Mouse (Mus musculus) intestine, embryonic 16.5 days (tissue): ENCODE measurements around the gene P4hb. TPM values are rescaled to one million over a fixed set of nuclear protein-coding genes. Genes with fewer than 3 reads are reported as not detected.
A peak's percentile ranks its signal among the peaks of the same experiment; 100 is the strongest.

ENCODE experiments used
- ATAC-seq: fragments of 200-750 bp; cut with Nextera tagmentation; 2 replicates; pipeline ENCODE4 v1.8.0; 2017; ENCODE audit warnings: moderate TSS enrichment, moderate library complexity
- H3K27ac ChIP-seq: fragments of 300-500 bp; sonication (generic); 2 replicates; pipeline ENCODE4 v1.5.1; 2014; ENCODE audit warnings: mild to moderate bottlenecking, low read length
- H3K27me3 ChIP-seq: fragments of 300-500 bp; sonication (generic); replicated peaks from 2 replicates; pipeline ENCODE4 v1.6.1; 2014; ENCODE audit warnings: low read length, control low read depth, mixed read lengths; ENCODE audit not compliant: control insufficient read depth, insufficient read depth
- H3K36me3 ChIP-seq: fragments of 300-500 bp; sonication (generic); 2 replicates; pipeline ENCODE4 v1.6.1; 2014; ENCODE audit warnings: low read length, control low read depth; ENCODE audit not compliant: control insufficient read depth, insufficient read depth
- H3K4me1 ChIP-seq: fragments of 300-500 bp; sonication (generic); 2 replicates; pipeline ENCODE4 v1.6.1; 2014; ENCODE audit warnings: low read length, control low read depth, mixed read lengths; ENCODE audit not compliant: control insufficient read depth, insufficient read depth
- H3K4me2 ChIP-seq: fragments of 300-500 bp; sonication (generic); 2 replicates; pipeline ENCODE4 v1.6.1; 2014; ENCODE audit warnings: low read depth, low read length, control low read depth
- H3K4me3 ChIP-seq: fragments of 300-500 bp; sonication (generic); 2 replicates; pipeline ENCODE4 v1.5.1; 2014; ENCODE audit warnings: mild to moderate bottlenecking, low read length
- H3K9ac ChIP-seq: fragments of 300-500 bp; sonication (generic); 2 replicates; pipeline ENCODE4 v1.6.1; 2014; ENCODE audit warnings: low read depth, low read length
- H3K9me3 ChIP-seq: fragments of 300-500 bp; sonication (generic); 2 replicates; pipeline ENCODE4 v1.6.1; 2016; ENCODE audit warnings: low read length, control low read depth; ENCODE audit not compliant: control insufficient read depth
- WGBS: fragments of 180-500 bp; shearing (Covaris S2); extraction: QIAGEN DNeasy Blood & Tissue Kit; methylation state at CpG from one replicate; pipeline ENCODE4 v1.1.7; 2014; 5-methylcytosine and 5-hydroxymethylcytosine counted together
- polyA plus RNA-seq: library from polyadenylated mRNA; unstranded; fragments of >200 nt; fragmentation: Nextera tagmentation; extraction: Ambion mirVana; gene quantifications from 2 replicates; pipeline ENCODE4 v1.2.1, GENCODE M21; 2015

P4hb gene
- polyA plus RNA-seq, 1 experiment from 2014 or later, result 1,365 TPM

DNA sequence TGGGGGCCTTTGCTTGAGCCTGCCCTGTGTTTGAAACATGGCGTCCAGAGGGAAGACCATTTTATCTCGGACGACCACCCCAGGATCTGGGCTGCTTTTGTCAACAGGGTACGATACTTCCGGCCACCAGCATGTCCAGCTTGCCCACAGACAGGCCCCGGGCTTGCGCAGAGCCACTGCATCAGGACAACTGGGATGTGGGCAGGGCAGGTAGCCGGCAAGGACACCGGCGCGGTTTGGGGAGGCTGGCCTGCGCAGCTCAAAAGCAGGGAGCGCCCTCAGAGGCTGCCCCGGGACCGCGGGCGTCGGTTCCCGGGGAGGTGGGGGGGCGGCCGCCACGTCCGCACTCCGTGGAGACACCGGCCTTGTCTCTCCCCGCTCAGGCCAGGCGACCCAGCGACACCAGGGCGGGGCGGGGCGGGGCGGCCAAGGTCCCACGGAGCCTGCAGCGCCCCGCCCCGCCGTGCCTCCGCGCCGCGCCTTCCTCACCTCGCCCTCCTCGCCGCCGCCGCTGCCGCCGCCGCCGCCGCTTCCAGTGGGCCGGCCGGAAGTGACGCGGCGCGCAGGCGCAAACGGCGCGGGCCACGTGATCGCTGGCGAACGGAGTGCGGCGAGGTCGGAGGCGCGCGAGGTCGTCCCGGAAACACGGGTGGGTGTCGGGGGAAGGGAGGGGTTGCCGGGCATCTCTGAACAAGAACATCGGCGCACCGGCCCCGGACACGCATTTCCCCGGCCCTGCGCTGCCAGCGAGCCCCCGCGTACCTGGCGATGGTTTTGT is 23.7 kb downstream of the P4hb start, which contains the start of gene Mcrip1:
Gene Mcrip1 (minus strand): TSS at position 560 of the 778 bp plus-strand sequence.
- WGBS, result 1% methylated on average over 65 of the region's 87 CpGs
- Histone ChIP-seq H3K9me3 (no peaks in the 10 kb centered on the region), H3K9ac (peak within 1 kb of the TSS; percentile 98), H3K36me3 (0 out of 2 replicates have a peak, but pooled peaks cover 4% of the 10 kb centered on the region), H3K4me3 (peak within 1 kb of the TSS; percentile 86), H3K27me3 (no peaks in the 10 kb centered on the region), H3K27ac (peak within 1 kb of the TSS; percentile 98), H3K4me1 (peaks cover 29% of the 10 kb centered on the region), H3K4me2 (peak within 1 kb of the TSS; percentile 91)
- ATAC-seq, result peak; percentile 84

DNA sequence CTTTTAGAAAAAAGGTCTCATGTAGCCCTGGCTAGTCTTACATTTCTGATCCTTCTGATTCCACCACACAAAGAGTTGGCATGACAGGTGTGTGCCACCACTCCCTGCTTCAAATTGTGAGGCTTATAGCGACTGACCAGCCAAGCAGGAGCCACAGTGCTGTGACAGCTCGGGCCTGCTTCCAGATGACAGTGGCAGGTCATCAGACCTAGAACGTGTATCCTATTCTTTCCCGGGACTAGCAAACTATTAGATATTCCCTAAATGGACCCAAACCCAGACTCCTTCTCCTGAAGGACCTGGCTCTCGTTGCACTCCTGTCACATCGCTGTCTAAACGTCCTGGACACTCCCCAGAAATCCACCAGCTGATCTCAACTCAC is 24.3 kb downstream of the P4hb start:
- H3K9ac ChIP-seq, result peak overlapping the region; percentile 98
- no peaks in the 10 kb centered on the region for H3K27me3 ChIP-seq
- H3K27ac ChIP-seq, result peak overlapping the region; percentile 98
- no peaks in the 10 kb centered on the region for H3K9me3 ChIP-seq
- H3K36me3 ChIP-seq, result 0 out of 2 replicates have a peak, but pooled peaks cover 7% of the 10 kb centered on the region
- 0 out of 2 replicates have a peak, but pooled peaks have one; percentile 0 for ATAC-seq
- WGBS, result 16% methylated on average over 7 of the region's 7 CpGs
- H3K4me3 ChIP-seq, result peak overlapping the region; percentile 86
- H3K4me1 ChIP-seq, result peaks cover 29% of the 10 kb centered on the region
- peak overlapping the region; percentile 91 for H3K4me2 ChIP-seq

DNA sequence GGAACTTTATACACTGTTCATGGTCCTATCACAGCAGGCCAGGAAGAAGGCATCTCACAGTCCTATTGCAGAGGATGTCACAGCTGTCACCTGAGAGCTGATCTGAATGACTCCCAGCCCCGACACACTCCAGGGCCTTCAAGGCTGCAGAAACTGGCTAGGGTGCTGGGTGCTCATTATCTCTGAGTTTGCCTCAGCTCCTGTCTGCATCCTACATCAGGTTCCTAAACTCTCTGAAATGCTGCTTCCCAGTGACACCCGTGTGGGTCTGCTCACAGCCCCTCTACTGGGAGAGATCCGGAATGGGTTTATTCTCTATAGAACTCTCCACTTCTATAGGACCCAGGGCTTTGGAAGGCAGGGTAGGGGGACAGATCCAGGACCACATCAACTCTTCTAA is 24.8 kb downstream of the P4hb start:
- 70% methylated on average over 3 of the region's 3 CpGs for WGBS
- Histone ChIP-seq H3K4me1 (peaks cover 29% of the 10 kb centered on the region), H3K27ac (peak overlapping the region; percentile 98; the same call in 1 of the 2 replicates), H3K4me2 (peak overlapping the region; percentile 91), H3K9ac (peak overlapping the region; percentile 98), H3K27me3 (no peaks in the 10 kb centered on the region), H3K36me3 (0 out of 2 replicates have a peak, but pooled peaks cover 7% of the 10 kb centered on the region), H3K4me3 (peak overlapping the region; percentile 86), H3K9me3 (no peaks in the 10 kb centered on the region)
- ATAC-seq, result no peak

DNA sequence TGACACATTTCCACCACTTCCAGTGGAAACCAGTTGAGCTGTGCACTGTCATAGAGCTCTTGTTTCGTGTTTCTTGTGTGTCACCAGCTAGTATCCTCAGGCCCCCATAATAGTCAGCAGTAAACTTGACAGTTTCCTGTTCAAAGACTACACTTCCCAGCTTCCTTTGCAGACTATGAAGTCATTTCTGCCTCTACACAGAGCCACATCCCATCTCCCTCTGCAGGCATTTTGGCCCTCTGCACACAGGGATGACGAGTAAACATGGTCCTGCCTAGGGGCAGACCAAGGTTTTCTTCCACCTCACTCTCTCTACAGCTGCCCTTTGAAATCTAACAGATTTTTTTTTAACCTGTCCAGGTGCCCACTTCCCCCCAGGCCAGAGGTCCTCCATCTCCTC is 25.6 kb downstream of the P4hb start:
- H3K36me3 ChIP-seq, result peaks cover 14% of the 10 kb centered on the region
- H3K27ac ChIP-seq, result 0 out of 2 replicates have a peak overlapping the region, but pooled peaks have one; percentile 19
- no peak overlapping the region for H3K9ac ChIP-seq
- no peak overlapping the region for H3K4me2 ChIP-seq
- WGBS, result 54% methylated on average over 2 of the region's 2 CpGs
- H3K4me3 ChIP-seq, result no peak overlapping the region
- no peak for ATAC-seq
- H3K4me1 ChIP-seq, result peaks cover 29% of the 10 kb centered on the region
- no peaks in the 10 kb centered on the region for H3K27me3 ChIP-seq
- no peaks in the 10 kb centered on the region for H3K9me3 ChIP-seq

DNA sequence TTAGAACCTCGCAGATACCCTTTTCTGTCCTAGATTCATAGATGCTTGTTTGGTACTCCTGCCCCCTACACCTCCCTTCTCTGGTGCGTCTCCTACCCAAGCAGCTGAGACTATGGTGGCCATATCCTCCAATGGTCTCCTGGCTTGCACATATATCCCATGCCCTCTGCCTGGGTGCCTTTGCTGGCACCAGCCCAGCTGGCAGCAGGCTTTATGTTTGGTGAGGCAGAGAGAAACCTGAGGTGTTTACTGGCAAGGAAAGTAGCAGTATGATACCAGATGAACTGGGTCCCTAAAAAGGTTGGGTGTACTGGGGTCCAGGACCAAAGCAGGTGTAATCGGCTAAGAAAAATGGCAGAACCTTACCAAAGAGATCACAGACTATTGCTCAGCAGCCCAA is 27.1 kb downstream of the P4hb start:
- no peak overlapping the region for H3K4me2 ChIP-seq
- H3K9me3 ChIP-seq, result no peaks in the 10 kb centered on the region
- H3K4me3 ChIP-seq, result no peak overlapping the region
- WGBS, result 90% methylated on average over 3 of the region's 3 CpGs
- H3K9ac ChIP-seq, result no peak overlapping the region
- H3K27ac ChIP-seq, result peak overlapping the region; percentile 43; the same call in 1 of the 2 replicates
- ATAC-seq, result no peak
- peaks cover 15% of the 10 kb centered on the region for H3K36me3 ChIP-seq
- H3K27me3 ChIP-seq, result no peaks in the 10 kb centered on the region
- peaks cover 31% of the 10 kb centered on the region for H3K4me1 ChIP-seq

DNA sequence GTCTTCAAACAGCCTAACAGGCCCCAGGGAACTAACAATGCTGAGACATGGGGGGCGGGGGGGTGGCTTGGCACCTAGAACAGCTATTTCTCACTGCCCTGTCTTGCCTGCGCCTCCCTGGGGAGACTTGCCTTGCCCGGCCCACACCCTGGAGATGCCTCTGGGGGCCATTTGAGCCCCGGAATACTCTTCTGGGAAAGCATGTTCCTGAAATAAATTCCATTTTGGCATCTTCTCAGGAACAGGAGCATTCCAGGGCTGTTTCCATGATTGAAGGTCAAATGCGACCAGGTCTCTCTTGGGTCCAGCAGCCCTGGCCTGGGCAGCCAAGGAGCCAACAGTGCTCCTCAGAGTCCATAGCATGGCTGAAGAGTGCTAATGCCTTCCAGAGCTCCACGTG is 30.7 kb downstream of the P4hb start:
- peaks cover 31% of the 10 kb centered on the region for H3K4me1 ChIP-seq
- H3K9me3 ChIP-seq, result no peaks in the 10 kb centered on the region
- no peak overlapping the region for H3K4me3 ChIP-seq
- no peaks in the 10 kb centered on the region for H3K27me3 ChIP-seq
- no peak overlapping the region for H3K9ac ChIP-seq
- no peak overlapping the region for H3K27ac ChIP-seq
- H3K36me3 ChIP-seq, result peaks cover 15% of the 10 kb centered on the region
- 82% methylated on average over 6 of the region's 6 CpGs for WGBS
- H3K4me2 ChIP-seq, result no peak overlapping the region
- ATAC-seq, result no peak

DNA sequence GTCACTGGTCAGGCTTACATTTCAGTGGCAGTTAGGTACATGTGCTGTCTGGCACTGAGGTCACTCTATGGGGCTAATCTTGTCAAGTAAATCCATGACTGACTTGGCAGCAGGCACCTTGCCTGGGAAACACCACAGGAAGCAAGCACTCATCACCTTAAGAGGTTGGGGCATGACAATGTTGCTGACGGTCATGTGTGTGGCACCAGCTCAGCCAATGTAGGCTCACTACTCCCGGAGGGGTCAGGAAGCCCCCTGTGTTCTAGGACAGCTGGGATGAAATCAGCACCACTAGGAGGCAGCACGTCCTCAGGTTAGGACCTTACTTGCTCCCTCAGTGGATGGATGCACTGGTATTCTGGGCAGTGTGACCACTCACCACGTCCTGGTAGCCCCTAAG is 31.1 kb downstream of the P4hb start:
- H3K9ac ChIP-seq, result no peak overlapping the region
- H3K9me3 ChIP-seq, result no peaks in the 10 kb centered on the region
- no peak overlapping the region for H3K4me2 ChIP-seq
- 50% methylated on average over 4 of the region's 4 CpGs for WGBS
- peaks cover 29% of the 10 kb centered on the region for H3K4me1 ChIP-seq
- no peaks in the 10 kb centered on the region for H3K27me3 ChIP-seq
- peaks cover 15% of the 10 kb centered on the region for H3K36me3 ChIP-seq
- H3K4me3 ChIP-seq, result no peak overlapping the region
- ATAC-seq, result no peak
- H3K27ac ChIP-seq, result no peak overlapping the region

DNA sequence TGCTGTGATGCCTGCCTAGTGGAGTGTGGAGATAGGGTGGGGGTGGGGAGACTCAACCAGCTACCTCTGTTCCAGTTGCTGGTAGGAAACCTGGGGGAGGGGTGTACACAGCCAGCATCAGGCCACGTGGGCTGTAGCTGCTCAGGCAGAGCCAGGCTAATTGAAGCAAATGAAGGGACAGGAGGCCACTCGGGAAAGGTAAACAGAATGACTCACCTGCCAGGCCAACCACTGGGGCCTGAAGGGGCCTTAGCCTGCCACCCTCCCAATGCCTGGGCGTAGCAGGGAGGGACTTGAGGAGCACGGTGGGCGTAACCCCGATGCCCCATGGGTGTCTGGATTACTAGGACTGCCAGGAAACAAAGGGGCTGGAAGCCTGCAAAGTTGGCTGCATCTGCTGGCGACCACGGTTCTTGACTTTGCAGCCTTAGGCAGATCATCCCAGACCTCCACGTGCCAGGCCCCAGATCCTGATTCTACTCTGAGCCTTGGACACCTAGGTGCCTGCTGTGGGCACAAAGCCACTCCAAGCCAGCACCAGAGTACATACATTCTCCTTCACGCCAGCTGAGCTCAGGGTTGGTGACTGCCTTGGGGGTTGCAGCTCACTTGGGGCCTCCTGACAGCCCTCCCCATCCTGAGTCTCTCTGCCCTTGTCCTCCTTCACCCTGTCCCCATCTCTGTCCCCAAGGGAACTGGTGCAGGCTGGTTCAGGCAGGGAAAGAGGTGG is 33.6 kb downstream of the P4hb start:
- WGBS, result 21% methylated on average over 10 of the region's 10 CpGs
- Histone ChIP-seq H3K4me2 (peak overlapping the region; percentile 17; the same call in 1 of the 2 replicates), H3K4me3 (no peak overlapping the region), H3K4me1 (peaks cover 24% of the 10 kb centered on the region), H3K9ac (0 out of 2 replicates have a peak overlapping the region, but pooled peaks have one; percentile 44), H3K9me3 (no peaks in the 10 kb centered on the region), H3K27ac (peak overlapping the region; percentile 72), H3K36me3 (peaks cover 11% of the 10 kb centered on the region), H3K27me3 (no peaks in the 10 kb centered on the region)
- ATAC-seq, result peak; percentile 92

DNA sequence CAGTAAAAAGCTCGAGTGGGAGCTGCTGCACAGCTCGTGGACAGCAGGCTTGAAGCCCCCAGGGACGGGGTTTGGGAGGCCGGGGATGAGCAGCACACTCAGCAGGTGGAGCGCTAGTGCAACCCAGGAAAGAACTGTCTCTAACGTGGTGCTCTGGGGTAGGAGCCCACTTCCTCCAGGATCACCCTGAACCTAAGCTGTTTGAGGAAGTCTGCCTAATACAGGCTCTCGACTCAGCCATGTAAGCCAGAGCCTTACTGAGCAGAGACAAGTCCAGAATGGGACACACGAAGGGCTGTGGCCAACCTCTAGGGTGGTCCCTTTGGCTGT is 34.1 kb downstream of the P4hb start:
- Histone ChIP-seq H3K9ac (peak overlapping the region; percentile 44; the same call in 1 of the 2 replicates), H3K36me3 (peaks cover 8% of the 10 kb centered on the region)

More for the DNA sequence above, 34.1 kb downstream of the P4hb start:
- Histone ChIP-seq H3K4me1 (peaks cover 24% of the 10 kb centered on the region), H3K27me3 (no peaks in the 10 kb centered on the region), H3K27ac (peak overlapping the region; percentile 49; the same call in 1 of the 2 replicates), H3K4me2 (no peak overlapping the region), H3K4me3 (no peak overlapping the region), H3K9me3 (no peaks in the 10 kb centered on the region)
- 40% methylated on average over 8 of the region's 8 CpGs for WGBS
- no peak for ATAC-seq
